Mouse (Mus musculus) heart, embryonic 12.5 days (tissue): ENCODE results near the gene Mrpl12. TPM values are rescaled to one million over a fixed set of nuclear protein-coding genes. Genes with fewer than 3 reads are reported as not detected.

Source experiments
- ATAC-seq: fragments of 200-750 bp; cut with Nextera tagmentation; 2 replicates; pipeline ENCODE4 v1.8.0; 2017; ENCODE audit warnings: moderate TSS enrichment, moderate library complexity; ENCODE audit not compliant: insufficient number of reproducible peaks, low FRiP score
- H3K27ac ChIP-seq: fragments of 300-500 bp; sonication (generic); 2 replicates; pipeline ENCODE4 v1.5.1; 2016; ENCODE audit warnings: mild to moderate bottlenecking, moderate library complexity; ENCODE audit not compliant: poor library complexity, severe bottlenecking
- H3K27me3 ChIP-seq: fragments of 300-500 bp; sonication (generic); replicated peaks from 2 replicates; pipeline ENCODE4 v1.6.1; 2016; ENCODE audit warnings: mild to moderate bottlenecking, moderate library complexity
- H3K36me3 ChIP-seq: fragments of 300-500 bp; sonication (generic); 2 replicates; pipeline ENCODE4 v1.6.1; 2016; ENCODE audit warnings: mild to moderate bottlenecking, moderate library complexity
- H3K4me1 ChIP-seq: fragments of 300-500 bp; sonication (generic); replicated peaks from 2 replicates; pipeline ENCODE4 v1.6.1; 2016; ENCODE audit warnings: mild to moderate bottlenecking
- H3K4me2 ChIP-seq: fragments of 300-500 bp; sonication (generic); 2 replicates; pipeline ENCODE4 v1.6.1; 2016; ENCODE audit warnings: mild to moderate bottlenecking, moderate library complexity
- H3K4me3 ChIP-seq: fragments of 300-500 bp; sonication (generic); 2 replicates; pipeline ENCODE4 v1.5.1; 2016; ENCODE audit warnings: mild to moderate bottlenecking
- H3K9ac ChIP-seq: fragments of 300-500 bp; sonication (generic); 2 replicates; pipeline ENCODE4 v1.6.1; 2016; ENCODE audit warnings: mild to moderate bottlenecking, moderate library complexity
- H3K9me3 ChIP-seq: fragments of 300-500 bp; sonication (generic); replicated peaks from 2 replicates; pipeline ENCODE4 v1.6.1; 2016; ENCODE audit warnings: mild to moderate bottlenecking, moderate library complexity
- WGBS: fragments of 180-500 bp; shearing (Covaris S2); methylation state at CpG from one replicate; pipeline ENCODE4 v1.1.7; 2016; 5-methylcytosine and 5-hydroxymethylcytosine counted together
- polyA plus RNA-seq: library from polyadenylated mRNA; unstranded; fragments of >200 nt; fragmentation: Nextera tagmentation; extraction: Ambion mirVana; gene quantifications from 2 replicates; pipeline ENCODE4 v1.2.1, GENCODE M21; 2016

The Mrpl12 gene
- polyA plus RNA-seq, 1 experiment from 2014 or later = 208 TPM

DNA sequence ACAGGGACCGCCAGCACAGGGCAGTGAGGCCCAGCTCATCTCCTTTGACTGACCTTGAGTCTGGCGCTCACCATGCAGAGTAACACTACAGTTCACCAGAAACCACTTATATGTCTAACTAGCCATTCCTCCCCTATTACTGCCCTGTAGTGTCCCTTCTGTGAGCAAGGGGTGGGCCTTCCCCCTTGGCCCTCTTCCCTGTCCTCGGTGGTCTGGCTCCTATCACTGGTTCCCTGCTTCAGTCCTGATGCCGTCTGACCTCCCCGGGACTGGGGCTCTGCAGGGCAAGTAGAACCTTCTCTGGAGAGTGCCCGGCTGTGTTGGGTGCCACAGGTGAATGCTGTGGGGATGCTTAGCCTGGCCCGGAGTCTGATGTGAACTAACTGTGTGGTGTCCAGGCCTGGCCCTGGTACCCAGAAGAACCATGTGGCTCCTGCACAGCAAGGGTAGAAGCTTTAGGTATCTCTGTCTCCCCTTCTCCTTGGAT, 922 bp upstream of the Mrpl12 start:
- no peaks in the 10 kb centered on the region for H3K9me3 ChIP-seq
- no peak overlapping the region for H3K27ac ChIP-seq
- H3K27me3 ChIP-seq = no peaks in the 10 kb centered on the region
- H3K4me1 ChIP-seq = peaks cover 18% of the 10 kb centered on the region
- 79% methylated on average over 7 of the region's 7 CpGs for WGBS
- no peak overlapping the region for H3K4me3 ChIP-seq
- 0 out of 2 replicates have a peak overlapping the region, but pooled peaks have one; percentile 40 for H3K9ac ChIP-seq
- no peak for ATAC-seq
- H3K4me2 ChIP-seq = peak overlapping the region; percentile 91
- H3K36me3 ChIP-seq = peaks cover 77% of the 10 kb centered on the region

DNA sequence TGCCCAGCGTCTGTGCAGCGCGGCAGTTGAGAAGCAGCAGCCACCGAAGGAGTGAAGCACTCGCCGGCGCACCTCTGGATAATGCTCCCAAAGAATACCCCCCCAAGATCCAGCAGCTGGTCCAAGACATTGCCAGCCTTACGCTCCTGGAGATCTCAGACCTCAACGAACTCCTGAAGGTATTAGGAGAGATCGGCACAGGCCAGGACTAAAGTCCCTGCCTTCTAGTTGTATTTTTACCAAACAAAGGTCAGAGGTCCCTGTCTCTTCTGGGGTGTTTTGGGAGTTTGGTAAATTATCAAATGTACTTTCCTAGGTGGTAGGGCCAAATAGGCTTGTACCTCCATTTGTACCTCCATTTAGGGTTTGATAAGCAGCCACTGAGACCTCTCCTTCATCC, 838 bp downstream of the Mrpl12 start:
- Histone ChIP-seq H3K27ac (peak overlapping the region; percentile 81), H3K4me1 (peaks cover 22% of the 10 kb centered on the region), H3K4me3 (peak overlapping the region; percentile 94), H3K9ac (peak overlapping the region; percentile 96), H3K9me3 (no peaks in the 10 kb centered on the region), H3K36me3 (peaks cover 70% of the 10 kb centered on the region), H3K4me2 (peak overlapping the region; percentile 91), H3K27me3 (no peaks in the 10 kb centered on the region)
- no peak for ATAC-seq
- 9% methylated on average over 10 of the region's 10 CpGs for WGBS

DNA sequence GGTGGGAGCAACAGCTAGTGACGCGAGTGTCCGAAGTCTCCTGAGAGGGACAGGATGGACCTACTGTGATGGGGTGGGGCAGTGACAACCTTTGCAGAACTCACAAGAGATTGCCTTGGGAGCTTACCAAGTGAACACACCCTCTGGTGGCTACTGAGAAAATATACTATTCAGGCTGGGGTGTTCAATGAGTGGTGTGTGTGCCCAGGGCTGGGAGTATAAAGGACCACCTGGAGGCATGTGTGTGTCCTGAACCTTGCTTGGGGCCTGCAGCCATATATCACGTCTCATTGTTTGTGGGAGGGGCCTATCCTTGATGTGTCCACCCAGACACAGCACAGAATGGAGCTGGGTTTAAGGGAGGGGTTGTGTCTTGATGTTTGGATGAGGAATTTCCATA, 4.1 kb downstream of the Mrpl12 start:
- H3K9me3 ChIP-seq = no peaks in the 10 kb centered on the region
- 69% methylated on average over 4 of the region's 4 CpGs for WGBS
- H3K4me1 ChIP-seq = peaks cover 42% of the 10 kb centered on the region

DNA sequence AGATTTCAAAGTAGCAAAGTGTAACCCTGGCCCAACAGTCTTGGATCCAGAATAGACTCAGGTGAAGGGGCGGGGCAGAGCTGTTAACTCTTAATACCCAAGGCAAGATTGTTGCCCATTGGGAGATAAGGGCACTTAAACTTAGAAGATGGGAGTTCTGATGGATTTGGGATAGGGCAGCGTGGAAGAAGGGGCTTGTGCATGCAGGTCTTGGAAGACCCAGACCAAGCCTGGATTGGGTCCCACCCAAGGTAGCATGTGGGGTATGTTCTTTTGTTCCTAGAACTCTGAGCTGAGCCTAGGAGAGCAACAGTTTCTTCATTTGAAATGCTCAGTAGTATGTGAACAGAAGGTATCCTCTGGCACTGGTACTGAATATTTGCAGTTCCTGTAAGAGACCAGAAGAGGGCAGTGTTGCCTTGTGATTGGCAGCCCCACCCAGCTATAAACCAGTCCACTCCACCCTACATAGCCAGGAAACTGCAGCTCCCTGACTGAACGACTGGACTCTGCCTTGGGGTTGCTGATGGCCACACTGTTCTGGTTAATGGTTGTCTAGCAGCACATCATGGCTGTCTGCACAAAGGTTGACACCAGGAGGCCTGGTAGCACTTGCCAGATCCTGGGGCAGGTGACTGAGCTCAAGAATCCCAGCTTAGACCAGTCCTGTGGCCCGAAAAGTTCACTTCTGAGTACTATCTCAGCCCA, 4.8 kb downstream of the Mrpl12 start:
- Histone ChIP-seq H3K36me3 (peaks cover 42% of the 10 kb centered on the region), H3K4me1 (peaks cover 38% of the 10 kb centered on the region), H3K9me3 (no peaks in the 10 kb centered on the region), H3K9ac (no peak overlapping the region), H3K4me3 (no peak overlapping the region), H3K27ac (no peak overlapping the region), H3K27me3 (no peaks in the 10 kb centered on the region), H3K4me2 (no peak overlapping the region)
- no peak for ATAC-seq
- 59% methylated on average over 4 of the region's 4 CpGs for WGBS

More for the DNA sequence above, 4.1 kb downstream of the Mrpl12 start:
- Histone ChIP-seq H3K9ac (no peak overlapping the region), H3K36me3 (peaks cover 42% of the 10 kb centered on the region), H3K27me3 (no peaks in the 10 kb centered on the region), H3K27ac (no peak overlapping the region), H3K4me2 (no peak overlapping the region), H3K4me3 (no peak overlapping the region)
- no peak for ATAC-seq

DNA sequence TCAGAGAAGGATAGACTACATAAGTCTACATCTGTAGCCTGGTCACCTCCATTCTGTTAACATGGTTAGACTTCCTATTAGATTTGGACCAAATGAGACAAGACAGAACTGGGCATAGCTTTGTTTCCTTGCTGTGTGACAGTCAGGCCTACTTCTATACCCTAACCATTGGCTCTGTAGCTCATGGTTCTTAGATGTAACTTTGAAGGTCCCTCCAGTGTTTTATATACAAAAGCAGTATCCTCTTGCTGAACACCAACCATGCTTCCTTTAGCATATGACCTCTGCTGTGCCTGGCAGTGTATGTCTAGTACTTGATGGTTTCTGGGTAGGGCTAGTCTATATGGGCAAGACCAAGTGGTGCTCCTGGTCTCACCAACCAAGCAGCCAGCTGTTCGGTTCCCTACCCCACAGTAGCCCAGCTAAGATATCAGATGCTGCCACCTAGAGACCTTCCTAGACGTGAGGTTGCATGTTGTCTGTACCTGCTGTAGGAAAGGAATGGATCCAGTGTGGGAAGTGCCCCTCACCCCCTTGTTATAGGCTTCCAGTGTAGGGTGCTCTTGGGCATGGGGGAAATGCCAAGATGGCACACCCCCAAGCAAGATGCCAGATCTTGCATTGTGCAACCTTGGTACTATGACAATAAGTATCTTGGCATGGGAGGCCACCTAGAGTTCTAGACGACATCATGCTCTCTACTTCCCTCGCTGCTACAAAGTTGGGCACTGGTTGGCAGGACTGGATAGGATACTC, 6.1 kb downstream of the Mrpl12 start:
- peaks cover 34% of the 10 kb centered on the region for H3K4me1 ChIP-seq
- no peaks in the 10 kb centered on the region for H3K9me3 ChIP-seq
- no peak overlapping the region for H3K9ac ChIP-seq
- H3K4me3 ChIP-seq = no peak overlapping the region
- H3K27ac ChIP-seq = no peak overlapping the region
- 35% methylated on average over 4 of the region's 4 CpGs for WGBS
- H3K36me3 ChIP-seq = peaks cover 55% of the 10 kb centered on the region
- no peaks in the 10 kb centered on the region for H3K27me3 ChIP-seq
- no peak overlapping the region for H3K4me2 ChIP-seq
- ATAC-seq = no peak

DNA sequence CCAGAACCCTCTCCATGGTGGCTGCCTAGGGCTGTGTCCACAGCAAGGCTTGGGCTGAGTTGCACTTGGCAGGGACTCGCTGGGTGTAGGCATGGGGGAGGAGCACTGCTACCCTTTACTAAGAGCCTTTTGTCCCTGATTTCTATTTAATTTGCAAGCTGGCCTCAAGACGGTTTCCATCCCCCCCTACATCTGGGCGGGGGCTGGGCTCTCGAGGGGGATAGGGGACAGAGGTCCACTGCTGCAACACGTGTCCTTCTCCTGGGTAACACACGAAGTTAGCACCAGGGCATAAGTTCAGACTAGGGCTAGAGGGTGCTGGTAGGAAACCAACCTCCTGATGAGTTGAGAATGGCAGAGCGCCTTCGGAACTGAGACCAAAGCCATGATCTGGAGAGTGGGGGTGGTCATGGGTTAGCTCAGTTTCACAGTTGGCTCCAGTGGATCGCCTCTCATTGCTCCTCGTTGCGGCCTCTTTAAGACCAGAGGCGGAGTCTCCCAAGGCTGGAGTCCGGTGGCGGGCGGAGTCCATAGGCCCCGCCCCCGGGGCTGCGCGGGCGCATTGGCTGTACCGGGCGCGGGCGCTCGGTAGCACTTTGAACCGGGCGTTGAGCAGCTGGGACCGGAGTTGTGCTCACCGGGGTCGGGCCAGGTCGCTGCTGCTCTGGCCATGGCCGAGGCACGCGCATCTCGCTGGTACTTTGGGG, 7.1 kb downstream of the Mrpl12 start, which contains the start of gene Slc25a10:
Gene Slc25a10, plus strand, starts transcription at position 524 of the 707 bp plus-strand sequence.
- H3K9me3 ChIP-seq = no peaks in the 10 kb centered on the region
- peak within 1 kb of the TSS; percentile 98 for H3K4me2 ChIP-seq
- peaks cover 29% of the 10 kb centered on the region for H3K4me1 ChIP-seq
- peak; percentile 87 for ATAC-seq
- H3K4me3 ChIP-seq = peak within 1 kb of the TSS; percentile 92
- under 1% methylated on average over 35 of the region's 35 CpGs for WGBS
- peaks cover 56% of the 10 kb centered on the region for H3K36me3 ChIP-seq
- H3K9ac ChIP-seq = peak within 1 kb of the TSS; percentile 93
- H3K27me3 ChIP-seq = no peaks in the 10 kb centered on the region
- peak within 1 kb of the TSS; percentile 85 for H3K27ac ChIP-seq

DNA sequence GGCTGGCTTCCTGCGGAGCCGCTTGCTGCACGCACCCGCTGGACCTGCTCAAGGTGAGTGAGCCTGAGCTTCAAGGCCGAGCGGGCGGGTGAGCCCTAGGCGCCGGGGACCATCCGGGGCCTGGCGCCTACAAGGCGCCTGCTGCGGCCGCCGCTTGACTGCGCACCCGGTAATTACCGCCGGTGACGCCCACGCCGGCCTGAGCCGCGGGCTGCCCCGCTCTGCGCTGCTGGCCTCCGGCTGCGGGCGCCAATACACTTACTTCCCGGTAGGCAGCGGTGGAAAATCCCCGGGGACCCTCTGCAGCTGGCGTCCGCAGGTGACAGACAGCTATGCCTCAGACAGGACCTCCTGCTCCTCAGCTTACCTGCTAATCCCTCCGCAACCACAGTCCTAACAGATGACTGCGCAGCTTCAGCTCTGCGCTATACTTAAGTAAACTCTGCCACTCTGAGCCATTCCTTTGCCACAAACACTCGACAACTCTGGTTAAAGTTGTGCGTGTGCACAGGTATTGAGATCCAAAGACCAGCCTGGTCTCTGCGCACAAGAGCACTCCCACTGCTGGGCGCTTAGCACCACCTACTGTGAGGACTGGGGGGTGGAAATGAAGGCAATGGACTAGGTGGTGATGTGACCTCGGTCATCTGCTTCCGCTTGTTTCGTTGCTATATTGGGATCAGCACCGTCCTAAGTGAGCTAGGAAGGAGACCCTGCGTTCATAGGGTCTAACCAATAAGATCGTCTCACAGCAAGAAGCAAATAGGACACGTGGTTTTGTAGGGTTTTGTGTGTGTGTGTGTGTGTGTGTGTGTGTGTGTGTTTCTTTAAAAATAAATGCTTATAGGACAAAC, 7.8 kb downstream of the Mrpl12 start:
- under 1% methylated on average over 48 of the region's 48 CpGs for WGBS
- H3K4me1 ChIP-seq = peaks cover 29% of the 10 kb centered on the region
- peak overlapping the region; percentile 98 for H3K4me2 ChIP-seq
- H3K9me3 ChIP-seq = no peaks in the 10 kb centered on the region
- peak overlapping the region; percentile 85 for H3K27ac ChIP-seq
- H3K27me3 ChIP-seq = no peaks in the 10 kb centered on the region
- ATAC-seq = peak; percentile 51
- peak overlapping the region; percentile 92 for H3K4me3 ChIP-seq
- H3K9ac ChIP-seq = peak overlapping the region; percentile 93
- H3K36me3 ChIP-seq = peaks cover 56% of the 10 kb centered on the region

DNA sequence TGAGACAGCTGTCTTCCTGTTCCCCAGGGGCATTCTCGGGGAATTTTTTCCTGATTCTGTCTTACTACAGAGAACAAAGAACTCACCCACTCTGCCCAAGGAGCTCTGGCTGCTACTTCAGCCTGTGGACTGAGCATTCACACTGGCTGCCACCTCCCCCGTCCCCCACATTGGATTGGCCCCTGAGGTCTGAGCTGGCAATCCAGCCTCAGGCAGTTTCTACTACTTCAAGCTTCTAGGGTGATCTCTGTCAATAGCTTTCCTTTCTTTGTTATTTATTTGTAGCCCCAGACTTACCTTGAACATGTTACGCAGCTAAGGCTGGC, 8.4 kb downstream of the Mrpl12 start:
- peak overlapping the region; percentile 93 for H3K9ac ChIP-seq
- no peaks in the 10 kb centered on the region for H3K9me3 ChIP-seq
- peak overlapping the region; percentile 92 for H3K4me3 ChIP-seq
- H3K4me2 ChIP-seq = peak overlapping the region; percentile 98
- H3K36me3 ChIP-seq = peaks cover 56% of the 10 kb centered on the region
- ATAC-seq = no peak
- H3K27me3 ChIP-seq = no peaks in the 10 kb centered on the region
- H3K4me1 ChIP-seq = peaks cover 29% of the 10 kb centered on the region
- WGBS = 29% methylated on average over 3 of the region's 3 CpGs
- H3K27ac ChIP-seq = peak overlapping the region; percentile 85

DNA sequence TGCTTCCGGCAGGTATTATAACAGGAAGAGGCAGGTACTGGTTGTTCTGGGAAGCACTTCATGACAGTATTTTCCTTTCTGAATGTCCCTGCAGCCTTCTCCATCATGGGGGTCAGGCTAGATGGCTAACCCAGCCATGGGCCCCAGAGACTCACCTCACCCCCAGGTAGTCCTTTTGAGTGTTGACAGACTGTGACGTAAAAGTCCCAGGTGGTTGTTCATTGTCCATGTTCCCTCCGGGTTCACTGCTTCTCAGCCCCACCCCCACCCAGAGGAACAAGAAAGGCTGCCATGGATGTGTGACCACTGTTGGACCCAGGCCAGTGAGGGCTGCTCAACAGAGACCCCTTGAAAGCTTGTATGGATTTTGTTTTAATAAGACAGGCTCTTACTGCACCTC, 8.9 kb downstream of the Mrpl12 start:
- Histone ChIP-seq H3K36me3 (peaks cover 56% of the 10 kb centered on the region), H3K27ac (peak overlapping the region; percentile 85; the same call in 1 of the 2 replicates), H3K9me3 (no peaks in the 10 kb centered on the region), H3K27me3 (no peaks in the 10 kb centered on the region), H3K9ac (peak overlapping the region; percentile 93), H3K4me3 (peak overlapping the region; percentile 92; the same call in 1 of the 2 replicates), H3K4me1 (peaks cover 29% of the 10 kb centered on the region), H3K4me2 (peak overlapping the region; percentile 98)
- ATAC-seq = no peak
- WGBS = 74% methylated on average over 3 of the region's 3 CpGs

DNA sequence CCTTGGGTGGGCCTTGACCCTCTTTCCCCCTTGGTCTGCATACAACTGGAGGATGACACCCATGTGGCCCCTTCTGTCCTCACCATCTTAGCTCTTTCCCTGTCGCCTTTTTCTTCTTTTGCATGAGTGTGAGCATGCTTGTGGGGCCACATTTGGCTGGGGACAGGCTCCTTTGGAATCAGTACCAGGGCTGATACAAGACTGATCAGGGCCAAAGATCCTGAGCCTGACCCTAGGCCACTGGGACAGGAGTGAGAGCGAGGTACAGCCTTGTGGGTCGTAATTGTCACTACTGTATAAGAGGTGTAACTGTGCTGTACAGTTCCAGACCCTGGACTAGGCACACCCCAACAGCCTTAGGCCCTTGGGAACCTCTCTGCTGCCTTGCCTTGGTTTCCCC, 9.5 kb downstream of the Mrpl12 start:
- Histone ChIP-seq H3K4me1 (peaks cover 29% of the 10 kb centered on the region), H3K36me3 (peaks cover 56% of the 10 kb centered on the region), H3K4me2 (no peak overlapping the region), H3K27ac (no peak overlapping the region), H3K4me3 (no peak overlapping the region), H3K9ac (no peak overlapping the region), H3K27me3 (no peaks in the 10 kb centered on the region), H3K9me3 (no peaks in the 10 kb centered on the region)
- 80% methylated on average over 3 of the region's 3 CpGs for WGBS
- no peak for ATAC-seq
